Mouse (Mus musculus): ENCODE results near the gene Mpp3. TPM values are rescaled to one million over a fixed set of nuclear protein-coding genes. Genes with fewer than 3 reads are reported as not detected.

Mpp3 gene
- polyA plus RNA-seq, 1 experiment from 2014 or later, result 0.72 TPM

- TF ChIP-seq CTCF (IDR thresholded peaks at IDR 0.05; ENCODE audit: low read depth), result no peak
- no peak for TF ChIP-seq EP300 (IDR thresholded peaks at IDR 0.05; ENCODE audit: low read depth)
- Histone ChIP-seq H3K4me3 (ENCODE audit: low read depth, low read length) (no peak overlapping the region), H3K4me1 (ENCODE audit: insufficient read depth) (0 out of 2 replicates have a peak, but pooled peaks cover 5% of the 10 kb centered on the region), H3K4me2 (ENCODE audit: low read depth, low read length) (no peak overlapping the region), H3K27ac (ENCODE audit: low read depth) (no peak overlapping the region), H3K9ac (replicated peaks) (no peak overlapping the region), H3K27me3 (ENCODE audit: insufficient read depth, low read length) (peaks cover 24% of the 10 kb centered on the region), H3K36me3 (replicated peaks; ENCODE audit: insufficient read depth, low read length) (no peaks in the 10 kb centered on the region), H3K9me3 (ENCODE audit: low read length) (no peaks in the 10 kb centered on the region)
- no peak for DNase-seq
- 58% methylated on average over 4 of the region's 4 CpGs for WGBS (ENCODE audit: insufficient replicate concordance)
- ATAC-seq, result no peak
Measured at GRCm38 (mm10) chr11:102029304-102029703, 1.0 kb upstream of the Mpp3 start.

DNA sequence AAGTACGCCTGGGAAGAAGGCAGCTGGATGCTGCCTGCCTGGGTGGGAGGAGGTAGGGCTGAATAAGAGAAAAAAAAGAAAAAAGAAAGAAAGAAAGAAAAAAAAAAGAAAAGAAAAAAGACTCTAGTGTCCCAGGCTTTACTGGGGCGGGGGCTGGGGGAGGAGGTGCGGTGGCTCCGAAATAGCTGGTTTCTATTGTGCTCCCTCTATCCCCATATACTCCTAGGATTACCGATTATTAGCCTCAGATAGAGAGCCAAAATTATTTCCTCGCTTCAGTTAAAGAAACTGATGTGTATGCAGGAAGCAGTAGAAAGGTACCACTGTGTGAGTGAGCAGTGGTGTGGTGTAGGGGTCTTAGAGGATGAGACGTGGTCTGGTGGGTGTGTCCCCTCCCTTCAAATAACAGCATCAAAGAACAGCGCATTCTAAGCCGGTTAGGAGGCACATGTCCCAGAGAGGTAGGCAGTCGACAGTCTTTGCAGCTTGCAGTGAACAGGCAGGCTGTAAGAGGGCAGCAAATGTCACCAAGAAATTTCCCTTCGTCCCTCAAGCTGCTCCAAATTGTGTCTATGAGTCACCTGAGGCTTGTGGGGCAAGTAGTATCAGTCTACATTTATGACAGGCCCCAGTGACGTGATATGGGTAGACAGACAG lies 772 bp downstream of the Mpp3 start:
- Histone ChIP-seq H3K4me3 (ENCODE audit: low read depth, low read length) (peak overlapping the region; percentile 45; the same call in 1 of the 2 replicates), H3K27ac (ENCODE audit: low read depth) (no peak overlapping the region), H3K4me1 (ENCODE audit: insufficient read depth) (0 out of 2 replicates have a peak, but pooled peaks cover 5% of the 10 kb centered on the region), H3K9me3 (ENCODE audit: low read length) (no peaks in the 10 kb centered on the region), H3K27me3 (ENCODE audit: insufficient read depth, low read length) (peaks cover 24% of the 10 kb centered on the region), H3K4me2 (ENCODE audit: low read depth, low read length) (peak overlapping the region; percentile 73), H3K36me3 (replicated peaks; ENCODE audit: insufficient read depth, low read length) (no peaks in the 10 kb centered on the region; the same call in 1 of the 2 replicates), H3K9ac (replicated peaks) (no peak overlapping the region)
- 13% methylated on average over 12 of the region's 12 CpGs for WGBS (ENCODE audit: insufficient replicate concordance)
- TF ChIP-seq EP300 (IDR thresholded peaks at IDR 0.05; ENCODE audit: low read depth), result no peak
- ATAC-seq (no peak), DNase-seq (no peak)

DNA sequence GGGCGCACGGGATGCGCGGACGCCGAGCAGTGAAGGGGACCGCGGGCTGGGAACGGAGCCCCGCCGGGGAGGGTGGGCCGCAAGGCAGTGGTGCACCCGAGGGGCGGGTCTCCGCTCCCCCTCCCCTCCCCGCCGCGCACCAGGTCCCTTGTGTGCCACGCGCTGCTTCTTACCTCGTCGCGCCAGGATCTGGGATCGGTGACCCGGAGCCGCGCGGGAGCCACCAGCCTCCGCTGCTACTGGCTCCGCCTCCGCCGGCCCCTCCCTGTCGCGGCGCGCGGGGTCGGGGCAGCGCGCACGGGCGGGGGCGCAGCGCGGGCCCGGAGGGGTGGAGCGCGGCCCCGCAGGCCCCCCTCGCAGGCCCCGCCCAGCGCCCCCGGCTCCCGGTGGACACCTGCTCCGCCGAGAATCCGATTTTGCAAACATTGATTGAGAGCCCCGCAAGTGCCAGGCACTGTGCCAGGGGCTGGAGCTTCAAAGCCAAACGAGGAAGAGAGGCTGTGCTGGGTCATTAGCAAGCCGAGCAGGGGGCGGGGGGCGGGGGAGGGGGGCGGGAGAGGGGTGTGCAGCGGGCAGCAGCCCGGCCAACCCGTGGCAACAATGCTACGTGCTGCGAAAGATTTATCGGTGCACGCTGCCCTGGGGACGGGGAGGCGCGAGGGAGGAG lies 1.4 kb downstream of the Mpp3 start:
- ATAC-seq (peak; percentile 83), DNase-seq (peak; percentile 72)
- H3K9ac ChIP-seq (replicated peaks), result peak overlapping the region; percentile 50
- peaks cover 24% of the 10 kb centered on the region for H3K27me3 ChIP-seq (ENCODE audit: insufficient read depth, low read length)
- no peak for TF ChIP-seq CTCF (IDR thresholded peaks at IDR 0.05; ENCODE audit: low read depth)
- no peak for TF ChIP-seq EP300 (IDR thresholded peaks at IDR 0.05; ENCODE audit: low read depth)
- H3K27ac ChIP-seq (ENCODE audit: low read depth), result no peak overlapping the region; the same call in 1 of the 2 replicates
- no peaks in the 10 kb centered on the region; the same call in 1 of the 2 replicates for H3K36me3 ChIP-seq (replicated peaks; ENCODE audit: insufficient read depth, low read length)
- no peaks in the 10 kb centered on the region for H3K9me3 ChIP-seq (ENCODE audit: low read length)
- H3K4me3 ChIP-seq (ENCODE audit: low read depth, low read length), result peak overlapping the region; percentile 45
- H3K4me1 ChIP-seq (ENCODE audit: insufficient read depth), result 0 out of 2 replicates have a peak, but pooled peaks cover 5% of the 10 kb centered on the region
- peak overlapping the region; percentile 73 for H3K4me2 ChIP-seq (ENCODE audit: low read depth, low read length)
- WGBS (ENCODE audit: insufficient replicate concordance), result under 1% methylated on average over 24 of the region's 73 CpGs

DNA sequence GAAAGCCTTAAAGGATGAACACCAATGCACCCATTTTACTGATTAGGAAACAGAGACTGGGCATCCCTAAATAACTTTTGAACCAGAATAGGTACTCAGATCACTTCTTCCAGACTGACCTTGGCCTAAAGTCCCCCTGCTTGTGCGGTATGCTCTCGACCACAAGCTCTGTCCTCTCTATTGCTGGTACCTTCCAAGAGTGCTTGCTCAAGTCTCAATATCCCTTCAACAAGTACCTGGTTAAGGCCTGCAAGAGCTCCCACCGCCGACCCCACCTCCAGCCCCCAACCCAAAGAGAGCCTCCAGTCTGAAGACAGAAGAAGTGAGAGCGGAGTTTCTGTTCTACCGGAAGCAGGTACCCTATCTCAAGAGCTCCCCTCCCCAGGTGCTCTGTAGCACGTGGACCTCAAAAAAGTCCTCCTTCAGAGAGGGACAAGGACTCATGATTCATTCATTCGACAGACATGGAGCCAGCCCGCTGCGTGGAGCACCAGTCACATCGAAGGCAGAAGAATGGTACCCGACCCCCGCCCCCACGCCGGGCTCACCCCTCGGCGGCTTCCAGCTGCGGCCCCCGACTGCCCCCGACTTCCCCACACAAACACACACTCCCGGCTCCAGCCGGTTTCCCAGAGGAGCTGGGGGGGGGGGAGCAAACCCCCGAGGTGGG lies 2.1 kb downstream of the Mpp3 start:
- DNase-seq (no peak), ATAC-seq (no peak)
- Histone ChIP-seq H3K36me3 (replicated peaks; ENCODE audit: insufficient read depth, low read length) (no peaks in the 10 kb centered on the region; the same call in 1 of the 2 replicates), H3K9me3 (ENCODE audit: low read length) (no peaks in the 10 kb centered on the region), H3K4me1 (ENCODE audit: insufficient read depth) (0 out of 2 replicates have a peak, but pooled peaks cover 5% of the 10 kb centered on the region), H3K9ac (replicated peaks) (peak overlapping the region; percentile 50), H3K27me3 (ENCODE audit: insufficient read depth, low read length) (peaks cover 24% of the 10 kb centered on the region), H3K27ac (ENCODE audit: low read depth) (no peak overlapping the region), H3K4me3 (ENCODE audit: low read depth, low read length) (peak overlapping the region; percentile 45), H3K4me2 (ENCODE audit: low read depth, low read length) (peak overlapping the region; percentile 73)
- 8% methylated on average over 23 of the region's 23 CpGs for WGBS (ENCODE audit: insufficient replicate concordance)
- TF ChIP-seq CTCF (IDR thresholded peaks at IDR 0.05; ENCODE audit: low read depth) (no peak), EP300 (IDR thresholded peaks at IDR 0.05; ENCODE audit: low read depth) (no peak)

DNA sequence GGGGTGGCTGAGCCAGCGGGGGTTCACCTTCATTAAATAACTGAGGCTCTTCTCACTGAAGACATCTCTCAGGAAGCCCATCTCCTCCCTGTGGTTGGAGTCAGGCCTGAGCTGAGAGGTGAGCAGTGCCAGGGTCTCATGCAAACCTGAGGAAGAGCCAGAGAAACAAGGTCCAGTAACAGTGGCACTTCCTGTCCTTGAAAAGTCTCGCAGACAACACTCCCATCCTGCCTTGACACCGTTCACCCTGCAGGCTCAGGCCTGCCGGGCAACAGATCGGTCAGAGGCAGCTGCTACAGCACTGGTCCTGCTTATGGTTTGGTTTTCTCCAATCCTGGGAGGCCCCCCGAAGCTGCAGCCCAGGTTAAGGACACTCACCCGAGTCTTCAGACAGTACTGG lies 2.9 kb downstream of the Mpp3 start:
- Histone ChIP-seq H3K4me1 (ENCODE audit: insufficient read depth) (0 out of 2 replicates have a peak, but pooled peaks cover 5% of the 10 kb centered on the region), H3K27ac (ENCODE audit: low read depth) (no peak overlapping the region), H3K9me3 (ENCODE audit: low read length) (no peaks in the 10 kb centered on the region), H3K36me3 (replicated peaks; ENCODE audit: insufficient read depth, low read length) (no peaks in the 10 kb centered on the region; the same call in 1 of the 2 replicates), H3K4me3 (ENCODE audit: low read depth, low read length) (no peak overlapping the region), H3K4me2 (ENCODE audit: low read depth, low read length) (no peak overlapping the region), H3K27me3 (ENCODE audit: insufficient read depth, low read length) (peaks cover 24% of the 10 kb centered on the region), H3K9ac (replicated peaks) (no peak overlapping the region)
- ATAC-seq (no peak), DNase-seq (no peak)
- WGBS (ENCODE audit: insufficient replicate concordance), result 62% methylated on average over 7 of the region's 7 CpGs
- TF ChIP-seq CTCF (IDR thresholded peaks at IDR 0.05; ENCODE audit: low read depth) (no peak), EP300 (IDR thresholded peaks at IDR 0.05; ENCODE audit: low read depth) (no peak)

DNA sequence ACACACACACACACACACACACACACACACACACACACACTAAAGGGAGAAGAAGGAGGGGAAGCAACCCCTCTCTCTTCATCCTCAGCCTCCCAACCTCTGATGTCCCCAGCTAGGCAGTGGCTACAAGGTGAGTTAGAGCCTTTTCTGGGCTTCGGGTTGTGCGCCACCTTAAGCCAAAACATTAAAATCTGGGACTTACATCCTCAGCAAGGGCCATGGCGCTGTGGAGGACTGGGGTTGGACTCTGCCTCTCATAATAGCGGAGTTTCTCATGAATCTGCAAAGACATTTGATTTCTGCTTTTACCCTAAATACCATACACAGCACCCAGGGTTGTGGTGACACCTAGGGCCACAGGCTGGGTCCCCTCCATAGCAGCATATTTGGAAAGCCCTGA lies 3.4 kb downstream of the Mpp3 start:
- ATAC-seq, result no peak
- peaks cover 24% of the 10 kb centered on the region for H3K27me3 ChIP-seq (ENCODE audit: insufficient read depth, low read length)

More for the DNA sequence above, 3.4 kb downstream of the Mpp3 start:
- DNase-seq, result no peak
- Histone ChIP-seq H3K9ac (replicated peaks) (no peak overlapping the region), H3K27ac (ENCODE audit: low read depth) (no peak overlapping the region), H3K4me2 (ENCODE audit: low read depth, low read length) (no peak overlapping the region), H3K4me1 (ENCODE audit: insufficient read depth) (0 out of 2 replicates have a peak, but pooled peaks cover 5% of the 10 kb centered on the region), H3K36me3 (replicated peaks; ENCODE audit: insufficient read depth, low read length) (no peaks in the 10 kb centered on the region; the same call in 1 of the 2 replicates), H3K4me3 (ENCODE audit: low read depth, low read length) (no peak overlapping the region), H3K9me3 (ENCODE audit: low read length) (no peaks in the 10 kb centered on the region)
- no peak for TF ChIP-seq EP300 (IDR thresholded peaks at IDR 0.05; ENCODE audit: low read depth)
- no peak for TF ChIP-seq CTCF (IDR thresholded peaks at IDR 0.05; ENCODE audit: low read depth)
- 88% methylated on average over 4 of the region's 4 CpGs for WGBS (ENCODE audit: insufficient replicate concordance)
